Mouse (Mus musculus) stomach, postnatal 0 days (tissue): ENCODE data around the gene Unc119b. TPM values are rescaled to one million over a fixed set of nuclear protein-coding genes. Genes with fewer than 3 reads are reported as not detected.
A peak's percentile ranks its signal among the peaks of the same experiment; 100 is the strongest.
"Not testable (repeated sequence)": the region's sequence is repeated elsewhere in the genome, so short reads cannot be mapped to it uniquely, and the experiment has no call there.

Source experiments
- ATAC-seq: fragments of 200-750 bp; cut with Nextera tagmentation; 2 replicates; pipeline ENCODE4 v1.8.0; 2017; ENCODE audit not compliant: low FRiP score, low TSS enrichment
- DNase-seq: peaks from one replicate; pipeline ENCODE4 v3.0.0-alpha.2; 2016; ENCODE audit warnings: low spot score
- H3K27ac ChIP-seq: fragments of 300-500 bp; sonication (generic); replicated peaks from 2 replicates; pipeline ENCODE4 v1.5.1; 2014; ENCODE audit warnings: mild to moderate bottlenecking, control low read depth
- H3K27me3 ChIP-seq: fragments of 300-500 bp; sonication (generic); 2 replicates; pipeline ENCODE4 v1.6.1; 2014; ENCODE audit warnings: low read length; ENCODE audit not compliant: control insufficient read depth, insufficient read depth
- H3K36me3 ChIP-seq: fragments of 300-500 bp; sonication (generic); 2 replicates; pipeline ENCODE4 v1.6.1; 2014; ENCODE audit warnings: low read length, mixed read lengths; ENCODE audit not compliant: control insufficient read depth, insufficient read depth
- H3K4me1 ChIP-seq: fragments of 300-500 bp; sonication (generic); replicated peaks from 2 replicates; pipeline ENCODE4 v1.6.1; 2014; ENCODE audit warnings: antibody characterized with exemption; ENCODE audit not compliant: control insufficient read depth, insufficient read depth
- H3K4me2 ChIP-seq: fragments of 300-500 bp; sonication (generic); replicated peaks from 2 replicates; pipeline ENCODE4 v1.6.1; 2014; ENCODE audit warnings: low read depth, mild to moderate bottlenecking, control low read depth, moderate library complexity
- H3K4me3 ChIP-seq: fragments of 300-500 bp; sonication (generic); 2 replicates; pipeline ENCODE4 v1.5.1; 2014; ENCODE audit warnings: low read depth, low read length, control low read depth
- H3K9ac ChIP-seq: fragments of 300-500 bp; sonication (generic); 2 replicates; pipeline ENCODE4 v1.6.1; 2014; ENCODE audit warnings: mild to moderate bottlenecking, low read length, control low read depth, mixed read lengths
- H3K9me3 ChIP-seq: fragments of 300-500 bp; sonication (generic); 2 replicates; pipeline ENCODE4 v1.6.1; 2016; ENCODE audit warnings: low read length; ENCODE audit not compliant: control insufficient read depth
- CTCF ChIP-seq: IDR thresholded peaks from 2 replicates; pipeline ENCODE4 v1.5.1; 2016; ENCODE audit warnings: antibody characterized with exemption, low read depth, mild to moderate bottlenecking, moderate library complexity
- EP300 ChIP-seq: optimal IDR thresholded peaks from 2 replicates; pipeline ENCODE3; 2016; ENCODE audit warnings: antibody characterized with exemption
- WGBS: fragments of 180-500 bp; shearing (Covaris S2); extraction: QIAGEN DNeasy Blood & Tissue Kit; methylation state at CpG from one replicate; pipeline ENCODE4 v1.1.7; 2014; 5-methylcytosine and 5-hydroxymethylcytosine counted together
- polyA plus RNA-seq: library from polyadenylated mRNA; unstranded; fragments of >200 nt; fragmentation: Nextera tagmentation; extraction: Ambion mirVana; gene quantifications from 2 replicates; pipeline ENCODE4 v1.2.1, GENCODE M21; 2015

Gene Unc119b
- polyA plus RNA-seq, 1 experiment from 2014 or later, result 12.9 TPM

- peak overlapping the region; percentile 46; the same call in 1 of the 2 replicates for H3K27ac ChIP-seq
- H3K27me3 ChIP-seq, result no peaks in the 10 kb centered on the region
- peaks cover 6% of the 10 kb centered on the region for H3K4me1 ChIP-seq
- 32% methylated on average over 11 of the region's 11 CpGs for WGBS
- no peak overlapping the region for H3K4me2 ChIP-seq
- DNase-seq, result no peak
- ATAC-seq, result peak; percentile 39
- no peaks in the 10 kb centered on the region for H3K9me3 ChIP-seq
- TF ChIP-seq EP300 (no peak), CTCF (peak; percentile 52)
- no peaks in the 10 kb centered on the region for H3K36me3 ChIP-seq
- H3K9ac ChIP-seq, result 0 out of 2 replicates have a peak overlapping the region, but pooled peaks have one; percentile 1
- no peak overlapping the region for H3K4me3 ChIP-seq
Observed at GRCm38 (mm10) chr5:115165895-115166814, 31.4 kb upstream of the Unc119b start.

- H3K4me2 ChIP-seq, result no peak overlapping the region
- H3K4me1 ChIP-seq, result peaks cover 6% of the 10 kb centered on the region
- no peaks in the 10 kb centered on the region for H3K9me3 ChIP-seq
- H3K36me3 ChIP-seq, result no peaks in the 10 kb centered on the region
- no peak overlapping the region for H3K9ac ChIP-seq
- no peak overlapping the region for H3K4me3 ChIP-seq
- ATAC-seq (no peak), DNase-seq (no peak)
- peak; percentile 66 for TF ChIP-seq CTCF
- TF ChIP-seq EP300, result no peak
- H3K27me3 ChIP-seq, result no peaks in the 10 kb centered on the region
- no peak overlapping the region for H3K27ac ChIP-seq
- WGBS, result 61% methylated on average over 9 of the region's 9 CpGs
Observed at GRCm38 (mm10) chr5:115165351-115165750, 30.6 kb upstream of the Unc119b start.

GRCm38 (mm10) chr5:115164446-115164845, 29.7 kb upstream of the Unc119b start:
- not testable (repeated sequence) for H3K9me3 ChIP-seq, ATAC-seq, H3K4me2 ChIP-seq, H3K4me1 ChIP-seq, H3K9ac ChIP-seq, DNase-seq, H3K36me3 ChIP-seq, H3K4me3 ChIP-seq, H3K27ac ChIP-seq, H3K27me3 ChIP-seq
- 63% methylated on average over 4 of the region's 4 CpGs for WGBS

GRCm38 (mm10) chr5:115163563-115163962, 28.8 kb upstream of the Unc119b start:
- Histone ChIP-seq H3K4me1 (peaks cover 3% of the 10 kb centered on the region), H3K27me3 (no peaks in the 10 kb centered on the region), H3K9ac (no peak overlapping the region; the same call in 1 of the 2 replicates), H3K4me2 (no peak overlapping the region; the same call in 1 of the 2 replicates), H3K4me3 (no peak overlapping the region), H3K9me3 (no peaks in the 10 kb centered on the region), H3K27ac (no peak overlapping the region), H3K36me3 (no peaks in the 10 kb centered on the region)
- ATAC-seq (no peak), DNase-seq (peak; percentile 71)
- TF ChIP-seq EP300 (no peak), CTCF (peak; percentile 73)
- WGBS, result 39% methylated on average over 8 of the region's 8 CpGs

GRCm38 (mm10) chr5:115161940-115162279, 27.1 kb upstream of the Unc119b start:
- not testable (repeated sequence) for H3K9ac ChIP-seq, H3K27me3 ChIP-seq, H3K4me2 ChIP-seq, H3K27ac ChIP-seq, H3K4me3 ChIP-seq, ATAC-seq, H3K36me3 ChIP-seq, DNase-seq, H3K9me3 ChIP-seq, H3K4me1 ChIP-seq
- 100% methylated on average over 1 of the region's 1 CpGs for WGBS
